ENCODE assay signal across 15 mouse cellular contexts in genomic region chr3:152064166-152064565, GRCm38 (mm10).
"Had no signal": no experiment of that assay in that cellular context is flagged by ENCODE, and none has a peak within 500 bp of the region (broad histone marks: within the 10 kb centered on the region; RNA-seq: fewer than 3 reads in every experiment).

No protein-coding gene starts in this region.

- H3K9me3 ChIP-seq: neural tube, embryonic 15.5 days; stomach, embryonic 15.5 days had no signal

- H3K4me2 ChIP-seq: neural tube, embryonic 15.5 days; stomach, embryonic 15.5 days had no signal

- DNase-seq: retina, postnatal 1 day; right cerebral cortex, adult 18-20 months; right cerebral cortex, postnatal 14 days; right cerebral cortex, postnatal 25 days; right cerebral cortex, postnatal 4 days; spleen, adult 18-20 months; thymus, adult 18-20 months; thymus, adult 2 months; thymus, postnatal 14 days; thymus, postnatal 25 days; thymus, postnatal 36 days; thymus, postnatal 4 days had no signal

- H3K9ac ChIP-seq: neural tube, embryonic 15.5 days; stomach, embryonic 15.5 days had no signal

- H3K36me3 ChIP-seq: neural tube, embryonic 15.5 days; stomach, embryonic 15.5 days had no signal

- H3K27ac ChIP-seq: neural tube, embryonic 15.5 days; stomach, embryonic 15.5 days; stomach, postnatal 0 days had no signal

- H3K27me3 ChIP-seq: neural tube, embryonic 15.5 days; stomach, embryonic 15.5 days had no signal

- H3K4me3 ChIP-seq: neural tube, embryonic 15.5 days; stomach, embryonic 15.5 days had no signal

- H3K4me1 ChIP-seq: neural tube, embryonic 15.5 days; stomach, embryonic 15.5 days had no signal
